Mouse (Mus musculus): ENCODE data around the gene Gtf2ird2. TPM values are rescaled to one million over a fixed set of nuclear protein-coding genes. Genes with fewer than 3 reads are reported as not detected.

The Gtf2ird2 gene
- polyA plus RNA-seq, 2 experiments, result 7.9 to 14.8 TPM

- Histone ChIP-seq H3K27me3 (ENCODE audit: control insufficient read depth, insufficient read depth, low read length) (no peaks in the 10 kb centered on the region), H3K27ac (replicated peaks; ENCODE audit: low read depth, low read length) (no peak overlapping the region), H3K36me3 (ENCODE audit: control insufficient read depth, insufficient read depth, low read length) (peaks cover 53% of the 10 kb centered on the region), H3K9ac (ENCODE audit: low read depth, low read length, severe bottlenecking) (no peak overlapping the region), H3K9me3 (ENCODE audit: control insufficient read depth, low read length) (no peaks in the 10 kb centered on the region), H3K4me2 (replicated peaks; ENCODE audit: low read depth, low read length, severe bottlenecking) (no peak overlapping the region), H3K4me3 (replicated peaks; ENCODE audit: low read length) (no peak overlapping the region), H3K4me1 (ENCODE audit: control insufficient read depth, insufficient read depth, low read length) (peaks cover under 1% of the 10 kb centered on the region; the same call in 1 of the 2 replicates)
- 96% methylated on average over 8 of the region's 8 CpGs for WGBS
- DNase-seq (ENCODE audit: low spot score) (no peak), ATAC-seq (ENCODE audit: low FRiP score, low read depth) (no peak)
- TF ChIP-seq POLR2A (IDR thresholded peaks at IDR 0.05; ENCODE audit: borderline replicate concordance, extremely low read depth, insufficient read depth, insufficient read length), result no peak
These were observed 13.7 kb upstream of the Gtf2ird2 start for GRCm38 (mm10) chr5:134170167-134170566.

DNA sequence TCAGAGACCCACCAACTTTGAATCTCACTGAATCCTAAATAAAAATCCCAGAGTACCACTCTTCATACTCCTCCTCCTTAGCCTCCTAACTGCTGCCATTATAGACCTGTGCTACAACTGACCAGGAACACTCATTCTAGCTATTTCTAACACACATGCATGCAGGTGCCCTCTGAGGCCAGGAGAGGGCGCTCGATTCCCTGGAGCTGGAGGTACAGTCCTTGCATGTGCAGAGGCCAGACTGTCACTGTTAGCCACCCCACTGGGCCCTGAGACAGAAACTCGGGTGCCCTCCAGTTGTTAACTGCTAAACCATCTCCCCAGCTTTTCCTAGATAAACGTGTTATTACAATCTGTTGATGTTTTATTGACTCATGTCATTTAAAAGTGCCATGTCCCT lies 10.6 kb upstream of the Gtf2ird2 start:
- WGBS, result 36% methylated on average over 4 of the region's 4 CpGs
- DNase-seq (ENCODE audit: low spot score), result no peak
- Histone ChIP-seq H3K4me1 (ENCODE audit: control insufficient read depth, insufficient read depth, low read length) (peaks cover 5% of the 10 kb centered on the region), H3K27me3 (ENCODE audit: control insufficient read depth, insufficient read depth, low read length) (no peaks in the 10 kb centered on the region), H3K36me3 (ENCODE audit: control insufficient read depth, insufficient read depth, low read length) (peaks cover 31% of the 10 kb centered on the region; the same call in 1 of the 2 replicates), H3K4me2 (replicated peaks; ENCODE audit: low read depth, low read length, severe bottlenecking) (no peak overlapping the region), H3K27ac (replicated peaks; ENCODE audit: low read depth, low read length) (no peak overlapping the region), H3K9ac (ENCODE audit: low read depth, low read length, severe bottlenecking) (no peak overlapping the region), H3K4me3 (replicated peaks; ENCODE audit: low read length) (no peak overlapping the region), H3K9me3 (ENCODE audit: control insufficient read depth, low read length) (no peaks in the 10 kb centered on the region)
- ATAC-seq (ENCODE audit: low FRiP score, low read depth), result no peak
- TF ChIP-seq POLR2A (IDR thresholded peaks at IDR 0.05; ENCODE audit: borderline replicate concordance, extremely low read depth, insufficient read depth, insufficient read length), result no peak

DNA sequence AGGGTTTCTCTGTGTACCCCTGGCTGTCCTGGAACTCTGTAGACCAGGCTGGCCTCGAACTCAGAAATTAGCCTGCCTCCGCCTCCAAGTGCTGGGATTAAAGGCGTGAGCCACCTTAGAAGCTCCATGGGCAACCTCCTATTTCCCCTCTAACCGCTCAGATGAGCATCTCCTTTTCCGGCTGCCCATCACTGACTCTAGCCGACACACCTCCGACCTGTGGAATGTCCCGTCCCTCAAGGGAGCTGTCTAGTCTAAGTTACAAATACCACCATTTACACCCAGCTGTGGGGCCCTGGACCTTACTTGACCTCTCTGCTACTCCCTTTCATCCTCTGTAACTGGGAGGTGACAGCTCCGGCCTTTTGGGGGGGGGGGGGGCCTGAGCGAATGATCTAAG lies 8.1 kb upstream of the Gtf2ird2 start:
- Histone ChIP-seq H3K4me2 (replicated peaks; ENCODE audit: low read depth, low read length, severe bottlenecking) (peak overlapping the region; percentile 73), H3K27ac (replicated peaks; ENCODE audit: low read depth, low read length) (peak overlapping the region; percentile 75; the same call in 1 of the 2 replicates), H3K36me3 (ENCODE audit: control insufficient read depth, insufficient read depth, low read length) (peaks cover 15% of the 10 kb centered on the region; the same call in 1 of the 2 replicates), H3K9me3 (ENCODE audit: control insufficient read depth, low read length) (no peaks in the 10 kb centered on the region), H3K9ac (ENCODE audit: low read depth, low read length, severe bottlenecking) (peak overlapping the region; percentile 79), H3K4me3 (replicated peaks; ENCODE audit: low read length) (peak overlapping the region; percentile 97), H3K4me1 (ENCODE audit: control insufficient read depth, insufficient read depth, low read length) (peaks cover 5% of the 10 kb centered on the region), H3K27me3 (ENCODE audit: control insufficient read depth, insufficient read depth, low read length) (no peaks in the 10 kb centered on the region)
- no peak for TF ChIP-seq POLR2A (IDR thresholded peaks at IDR 0.05; ENCODE audit: borderline replicate concordance, extremely low read depth, insufficient read depth, insufficient read length)
- no peak for ATAC-seq (ENCODE audit: low FRiP score, low read depth)
- no peak for DNase-seq (ENCODE audit: low spot score)
- 8% methylated on average over 10 of the region's 10 CpGs for WGBS

- peak within 1 kb of the TSS; percentile 73 for H3K4me2 ChIP-seq (replicated peaks; ENCODE audit: low read depth, low read length, severe bottlenecking)
- peak; percentile 55; the same call in 1 of the 2 replicates for TF ChIP-seq POLR2A (IDR thresholded peaks at IDR 0.05; ENCODE audit: borderline replicate concordance, extremely low read depth, insufficient read depth, insufficient read length)
- H3K27ac ChIP-seq (replicated peaks; ENCODE audit: low read depth, low read length), result peak within 1 kb of the TSS; percentile 75
- WGBS, result under 1% methylated on average over 37 of the region's 72 CpGs
- peak within 1 kb of the TSS; percentile 97 for H3K4me3 ChIP-seq (replicated peaks; ENCODE audit: low read length)
- no peaks in the 10 kb centered on the region for H3K27me3 ChIP-seq (ENCODE audit: control insufficient read depth, insufficient read depth, low read length)
- peaks cover 8% of the 10 kb centered on the region; the same call in 1 of the 2 replicates for H3K36me3 ChIP-seq (ENCODE audit: control insufficient read depth, insufficient read depth, low read length)
- no peaks in the 10 kb centered on the region for H3K9me3 ChIP-seq (ENCODE audit: control insufficient read depth, low read length)
- DNase-seq (ENCODE audit: low spot score), result peak; percentile 89
- peaks cover 5% of the 10 kb centered on the region for H3K4me1 ChIP-seq (ENCODE audit: control insufficient read depth, insufficient read depth, low read length)
- peak within 1 kb of the TSS; percentile 79 for H3K9ac ChIP-seq (ENCODE audit: low read depth, low read length, severe bottlenecking)
- peak; percentile 91 for ATAC-seq (ENCODE audit: low FRiP score, low read depth)
These were observed 7.5 kb upstream of the Gtf2ird2 start, which contains the start of gene Rcc1l for GRCm38 (mm10) chr5:134176169-134176881. Gene Rcc1l, minus strand, starts transcription at chr5:134176774.

DNA sequence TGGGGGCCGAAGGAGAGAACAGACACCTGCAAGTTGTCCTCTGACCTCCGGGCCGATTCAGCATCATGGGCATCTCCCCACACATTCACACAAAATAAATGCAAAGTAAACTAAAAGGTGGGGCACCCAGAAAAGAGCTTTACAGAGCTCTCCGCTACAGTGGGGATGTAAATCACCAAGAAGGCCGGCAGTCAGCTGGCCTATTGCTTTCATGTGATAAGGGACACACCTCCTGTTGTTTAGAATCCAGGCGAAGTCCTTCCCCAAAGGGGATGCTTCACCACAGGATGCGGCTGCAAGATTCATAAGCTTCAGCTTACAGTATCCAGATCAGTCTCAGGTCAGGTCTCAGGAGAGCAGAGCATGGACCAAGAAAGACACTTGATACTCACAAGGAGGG lies 5.3 kb upstream of the Gtf2ird2 start:
- no peak overlapping the region for H3K4me2 ChIP-seq (replicated peaks; ENCODE audit: low read depth, low read length, severe bottlenecking)
- no peaks in the 10 kb centered on the region for H3K27me3 ChIP-seq (ENCODE audit: control insufficient read depth, insufficient read depth, low read length)
- no peak for DNase-seq (ENCODE audit: low spot score)
- H3K36me3 ChIP-seq (ENCODE audit: control insufficient read depth, insufficient read depth, low read length), result peaks cover 2% of the 10 kb centered on the region; the same call in 1 of the 2 replicates
- no peaks in the 10 kb centered on the region for H3K9me3 ChIP-seq (ENCODE audit: control insufficient read depth, low read length)
- H3K27ac ChIP-seq (replicated peaks; ENCODE audit: low read depth, low read length), result no peak overlapping the region
- WGBS, result 73% methylated on average over 7 of the region's 7 CpGs
- no peak for TF ChIP-seq POLR2A (IDR thresholded peaks at IDR 0.05; ENCODE audit: borderline replicate concordance, extremely low read depth, insufficient read depth, insufficient read length)
- H3K4me3 ChIP-seq (replicated peaks; ENCODE audit: low read length), result no peak overlapping the region
- no peak for ATAC-seq (ENCODE audit: low FRiP score, low read depth)
- peaks cover 15% of the 10 kb centered on the region for H3K4me1 ChIP-seq (ENCODE audit: control insufficient read depth, insufficient read depth, low read length)
- no peak overlapping the region for H3K9ac ChIP-seq (ENCODE audit: low read depth, low read length, severe bottlenecking)

All from limb, embryonic 14.5 days (tissue).